Mouse (Mus musculus) Muller cell, postnatal 12 days (primary cell): Measurements from ENCODE around the gene Cox6a2.
"Not testable (repeated sequence)": the region's sequence is repeated elsewhere in the genome, so short reads cannot be mapped to it uniquely, and the experiment has no call there.

Experiments used
- DNase-seq: peaks from one replicate; pipeline ENCODE4 v3.0.0-alpha.2; 2015; ENCODE audit errors: inconsistent ontology term

Gene Cox6a2

DNA sequence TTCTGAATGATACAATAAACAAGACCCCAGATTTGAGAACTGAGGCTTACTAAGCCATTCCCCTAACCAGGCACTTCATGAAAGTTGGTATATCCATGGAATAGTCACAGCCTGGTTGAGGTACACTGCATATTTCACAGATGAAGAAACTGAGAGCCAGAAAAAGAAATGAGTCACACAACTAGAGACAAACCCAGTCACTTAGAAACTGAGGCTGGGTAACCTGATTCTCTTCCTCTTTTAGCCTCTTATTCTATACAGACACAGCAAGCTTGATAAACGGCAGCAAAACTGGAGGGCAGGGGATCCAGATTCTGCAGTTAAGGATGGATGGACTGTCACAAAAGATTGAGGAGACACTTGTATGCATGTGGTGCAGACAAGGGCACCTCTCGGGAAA is 28.6 kb upstream of the Cox6a2 start:
- no peak for DNase-seq

DNA sequence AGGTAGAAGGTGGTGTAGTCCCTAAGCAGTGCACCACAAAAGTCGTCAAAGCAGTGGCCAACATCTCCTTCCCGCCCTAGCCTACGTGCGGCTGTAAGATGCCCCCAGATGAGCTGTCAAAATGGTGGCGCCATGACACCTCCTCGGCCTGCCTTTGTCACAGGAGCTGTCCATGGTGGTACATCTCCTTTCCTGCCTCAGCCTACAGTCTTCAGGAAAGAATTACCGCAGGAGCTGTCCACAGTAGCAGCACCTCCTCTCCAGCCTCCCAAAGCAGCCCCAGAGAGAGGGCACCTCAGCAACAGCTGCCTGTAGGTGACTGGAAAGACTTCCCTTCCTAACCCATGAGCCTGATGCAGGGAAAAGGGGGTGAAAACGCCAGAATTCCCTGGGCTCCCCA is 25.6 kb upstream of the Cox6a2 start:
- no peak for DNase-seq

DNA sequence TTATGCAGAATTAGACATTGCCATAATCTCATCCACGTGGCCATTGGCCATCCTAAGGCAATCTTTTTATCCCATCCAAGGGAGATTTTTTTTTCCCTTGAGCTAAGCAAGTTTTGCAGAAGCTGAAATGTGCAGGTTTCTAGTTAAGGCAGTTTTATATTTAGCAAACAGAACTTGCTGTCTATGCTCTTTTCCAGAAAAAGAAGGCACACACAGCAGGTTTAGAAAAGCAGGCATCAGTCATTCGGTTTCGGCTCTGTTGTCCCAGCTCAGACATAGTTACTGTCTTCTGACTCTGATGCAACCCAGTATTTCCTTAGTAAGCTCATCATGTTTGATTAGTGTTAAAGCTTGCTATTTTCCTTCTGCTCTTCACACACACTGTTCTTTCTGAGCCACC is 14.7 kb upstream of the Cox6a2 start:
- DNase-seq: no peak

DNA sequence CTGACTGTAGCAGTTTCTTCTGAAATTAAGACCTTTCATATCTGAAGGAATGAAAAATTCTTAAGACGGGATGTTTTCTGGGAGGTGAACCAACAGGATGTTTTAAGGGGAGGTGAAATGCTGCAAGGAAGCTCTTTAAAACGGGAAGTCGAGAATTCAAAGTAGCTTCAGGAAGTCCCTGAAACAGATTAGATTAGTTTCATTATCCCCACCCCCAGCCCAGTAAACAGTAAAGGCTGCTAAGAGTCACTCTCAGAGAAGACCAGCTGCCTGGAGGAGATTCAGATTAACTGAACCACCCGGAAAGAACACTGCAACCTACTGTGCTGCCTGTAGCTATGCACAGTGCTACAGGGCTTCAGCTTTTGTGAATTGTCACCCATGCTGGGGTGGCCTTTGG is 13.8 kb upstream of the Cox6a2 start:
- no peak for DNase-seq

- no peak for DNase-seq
These were observed 3.6 kb upstream of the Cox6a2 start for GRCm38 (mm10) chr7:128209826-128210225.

DNA sequence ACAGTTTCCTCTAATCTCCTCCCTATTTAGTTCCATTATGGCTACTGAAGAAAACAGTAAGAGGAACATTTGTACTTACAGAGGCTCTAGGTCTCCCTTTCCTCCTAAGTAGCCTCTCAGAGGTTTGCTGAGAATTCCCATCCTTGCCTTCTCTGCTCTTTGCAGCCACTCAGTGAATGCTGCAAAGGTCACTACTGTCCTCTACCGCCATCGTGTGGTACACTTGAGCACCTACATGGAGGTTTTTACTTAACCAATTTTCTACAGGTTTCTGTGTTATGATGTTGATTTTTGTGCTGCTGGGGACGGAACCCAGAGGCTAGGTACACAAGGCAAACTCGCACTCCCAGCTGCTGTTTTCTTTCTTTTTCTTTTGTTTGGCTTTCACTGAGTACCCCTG is 2.0 kb upstream of the Cox6a2 start:
- DNase-seq: peak; percentile 18

DNA sequence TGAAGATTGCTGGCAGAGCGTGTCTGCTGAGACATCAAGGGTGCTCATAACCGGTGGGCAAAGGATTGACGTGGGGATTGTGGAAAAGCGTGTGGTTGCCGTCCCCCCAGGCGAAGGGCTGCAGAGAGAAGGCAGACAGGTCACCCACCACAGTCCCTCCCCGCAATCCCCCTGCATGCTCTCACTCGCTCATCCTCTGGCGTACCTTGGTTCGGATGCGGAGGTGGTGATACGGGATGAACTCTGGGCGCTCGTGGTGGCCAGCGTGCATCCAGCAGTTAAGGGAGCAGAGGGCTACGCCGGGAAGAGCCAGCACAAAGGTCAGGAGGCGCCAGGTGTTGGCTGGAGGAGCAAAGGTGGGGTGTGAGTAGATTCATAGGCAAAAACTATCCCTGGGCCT is 492 bp downstream of the Cox6a2 start:
- DNase-seq: no peak

GRCm38 (mm10) chr7:128204179-128204578 is 2.0 kb downstream of the Cox6a2 start:
- DNase-seq: no peak

DNA sequence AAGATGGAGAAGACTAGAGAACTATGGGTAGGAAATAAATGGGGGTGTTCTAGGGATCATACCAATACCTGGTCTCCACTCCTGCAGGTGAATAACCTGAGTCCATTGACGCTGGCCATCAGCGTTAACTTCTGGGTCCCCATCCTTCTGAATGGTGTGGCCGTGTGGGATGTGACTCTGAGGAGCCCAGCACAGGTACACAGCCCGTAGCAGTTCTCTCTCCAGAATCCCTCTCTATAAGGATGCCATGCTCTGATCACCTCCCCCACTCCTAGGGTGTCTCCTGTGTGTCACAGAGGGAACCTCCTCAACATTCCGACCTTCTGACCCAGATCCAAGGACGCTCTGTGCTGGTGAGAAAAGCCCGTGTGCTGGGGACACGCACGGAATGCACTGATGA is 3.1 kb downstream of the Cox6a2 start:
- no peak for DNase-seq

- DNase-seq: no peak
These were observed 4.6 kb downstream of the Cox6a2 start for GRCm38 (mm10) chr7:128201607-128202006.

GRCm38 (mm10) chr7:128181691-128182090 is 24.5 kb downstream of the Cox6a2 start:
- no peak for DNase-seq

DNA sequence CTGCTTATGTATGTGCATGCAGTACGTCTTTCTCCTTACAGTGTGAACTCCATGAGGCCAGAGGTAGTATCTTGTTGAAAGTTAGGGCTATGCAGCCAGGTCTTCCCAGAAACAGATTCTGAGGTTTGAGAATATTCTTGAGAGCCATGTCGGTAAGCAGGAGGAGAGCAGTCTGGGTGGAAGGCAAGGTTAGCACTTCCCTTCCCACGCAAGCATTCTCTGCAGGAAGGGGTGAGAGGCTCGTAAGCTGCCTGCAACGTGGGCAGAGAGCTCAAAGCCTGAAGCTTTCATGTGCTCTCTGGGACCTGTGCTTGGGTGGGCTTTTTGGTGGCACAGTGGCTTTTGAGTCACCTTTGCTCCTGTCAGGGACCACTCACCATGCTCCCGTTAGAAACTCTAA is 25.6 kb downstream of the Cox6a2 start:
- DNase-seq: no peak

- DNase-seq: no peak
These were observed 26.1 kb downstream of the Cox6a2 start for GRCm38 (mm10) chr7:128180126-128180525.

GRCm38 (mm10) chr7:128178385-128178784 is 27.8 kb downstream of the Cox6a2 start:
- DNase-seq: peak; percentile 2

DNA sequence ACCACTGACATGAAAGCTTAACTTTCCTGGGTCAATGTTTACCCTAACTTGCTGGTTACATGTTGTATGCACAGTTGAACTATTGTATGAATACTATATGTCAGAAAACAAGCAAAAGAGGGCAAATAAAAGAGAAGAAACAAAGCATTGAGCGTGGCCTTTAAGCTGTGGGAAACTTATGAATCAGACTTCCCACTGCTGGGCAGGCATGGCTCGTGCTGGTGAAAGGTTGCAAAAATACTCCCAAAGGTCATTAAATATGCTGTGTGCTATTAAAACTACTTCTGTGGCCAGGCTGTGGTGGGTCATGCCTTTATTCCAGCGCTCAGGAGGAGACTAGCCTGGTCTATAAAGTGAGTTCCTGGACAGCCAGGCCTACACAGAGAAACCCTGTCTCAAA is 36.2 kb downstream of the Cox6a2 start:
- no peak for DNase-seq

GRCm38 (mm10) chr7:128166391-128166790 is 39.8 kb downstream of the Cox6a2 start:
- DNase-seq: no peak

DNA sequence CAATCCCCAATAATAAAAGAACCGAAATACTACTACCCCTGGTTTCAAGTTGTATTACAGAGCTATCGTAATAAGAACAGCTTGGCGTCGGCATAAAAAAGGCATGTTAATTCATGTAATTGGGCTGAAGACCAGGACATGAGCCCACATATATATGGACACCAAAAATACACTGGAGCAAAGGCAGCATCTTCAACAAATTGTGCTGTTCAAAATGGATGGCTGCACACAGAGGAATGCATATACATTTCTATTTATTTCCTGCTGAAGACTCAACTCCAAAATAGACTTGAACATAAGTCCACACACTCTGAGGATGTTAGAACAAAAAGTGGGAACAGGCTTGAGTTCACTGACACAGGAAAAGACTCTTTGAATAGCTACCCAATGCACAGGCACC is 42.2 kb downstream of the Cox6a2 start:
- no peak for DNase-seq

- DNase-seq: not testable (repeated sequence)
These were observed 47.4 kb downstream of the Cox6a2 start for GRCm38 (mm10) chr7:128158688-128159354.
